Mouse (Mus musculus): Measurements from ENCODE around the gene Tmem176b.

- TF ChIP-seq CTCF (IDR thresholded peaks at IDR 0.05; ENCODE audit: control insufficient read depth, insufficient read depth, insufficient read length) (no peak), MYOG (IDR thresholded peaks at IDR 0.05; ENCODE audit: control insufficient read depth, extremely low read depth, insufficient read length) (no peak), USF1 (IDR thresholded peaks at IDR 0.05; ENCODE audit: low read depth) (peak; percentile 20), CEBPB (IDR thresholded peaks at IDR 0.05; ENCODE audit: low read depth) (no peak), MAX (IDR thresholded peaks at IDR 0.05) (no peak), MYOD1 (IDR thresholded peaks at IDR 0.05; ENCODE audit: control insufficient read depth, insufficient read length, low read depth) (no peak)
These were observed 28.5 kb upstream of the Tmem176b start for GRCm38 (mm10) chr6:48869774-48870173.
